Mouse (Mus musculus): Measurements from ENCODE around the gene Csmd2.

Csmd2 gene

DNA sequence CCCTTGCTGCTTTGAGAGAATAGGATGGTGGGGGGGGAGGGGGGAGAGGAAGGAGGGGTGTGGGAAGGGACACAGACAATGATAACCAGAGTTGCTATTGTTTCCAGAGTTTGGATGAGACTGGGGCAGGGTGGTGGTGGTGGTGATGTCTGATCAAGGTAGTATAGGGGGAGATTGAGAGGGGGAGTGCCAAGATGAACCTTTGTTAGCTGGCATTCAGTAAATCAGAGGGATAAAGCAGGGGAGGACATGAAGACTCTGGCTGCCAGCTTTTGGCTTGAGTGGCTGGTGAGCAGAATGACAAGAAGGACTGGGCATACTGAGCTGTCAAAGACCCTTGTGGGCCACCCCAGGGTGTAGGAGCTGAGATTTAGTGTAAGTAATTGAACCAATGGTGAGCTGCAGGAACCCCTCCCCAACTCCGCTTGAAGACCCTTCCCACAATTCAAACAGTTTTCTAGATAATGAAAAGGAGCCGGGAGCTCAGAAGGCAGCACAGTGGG, 254.2 kb downstream of the Csmd2 start:
- no peak for DNase-seq (ENCODE audit: extremely low spot score)

DNA sequence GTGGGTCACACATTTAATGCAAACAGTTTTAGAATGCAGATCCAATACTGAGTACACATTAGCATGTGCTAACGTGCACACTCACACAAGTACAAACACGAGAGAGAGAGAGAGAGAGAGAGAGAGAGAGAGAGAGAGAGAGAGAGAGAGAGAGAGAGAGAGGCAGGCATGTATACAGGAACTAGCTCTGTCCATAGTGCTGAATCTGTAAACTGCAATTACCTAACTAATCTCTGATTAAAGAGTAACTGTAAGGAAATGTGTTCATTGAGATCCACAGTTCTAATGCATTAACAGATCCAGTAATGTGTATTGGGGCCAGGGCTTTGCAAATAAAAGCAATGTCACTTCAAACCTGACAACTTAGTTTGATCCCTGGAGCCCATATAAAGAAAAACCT, 257.5 kb downstream of the Csmd2 start:
- DNase-seq (ENCODE audit: extremely low spot score): no peak

DNA sequence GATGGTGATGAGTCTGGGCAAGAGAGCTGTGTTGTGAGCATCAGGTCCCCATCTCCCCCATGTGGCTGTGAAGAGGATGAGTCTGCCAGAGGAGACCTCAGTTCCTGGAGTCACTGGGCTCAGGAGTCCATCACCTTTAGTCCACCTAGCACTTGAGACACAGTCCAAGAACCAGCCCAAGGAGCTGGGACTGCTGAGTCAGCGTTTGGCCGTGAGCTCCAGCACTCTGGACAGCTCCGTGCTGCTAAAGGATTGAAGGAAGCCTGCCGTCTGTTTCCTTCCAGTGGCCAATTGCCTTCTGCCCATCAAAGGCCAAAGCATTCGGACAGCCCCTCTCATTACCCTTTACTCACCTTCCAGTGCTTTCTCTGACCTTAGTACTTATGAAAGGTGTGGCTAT, 261.0 kb downstream of the Csmd2 start:
- peak; percentile 51 for DNase-seq (ENCODE audit: extremely low spot score)

DNA sequence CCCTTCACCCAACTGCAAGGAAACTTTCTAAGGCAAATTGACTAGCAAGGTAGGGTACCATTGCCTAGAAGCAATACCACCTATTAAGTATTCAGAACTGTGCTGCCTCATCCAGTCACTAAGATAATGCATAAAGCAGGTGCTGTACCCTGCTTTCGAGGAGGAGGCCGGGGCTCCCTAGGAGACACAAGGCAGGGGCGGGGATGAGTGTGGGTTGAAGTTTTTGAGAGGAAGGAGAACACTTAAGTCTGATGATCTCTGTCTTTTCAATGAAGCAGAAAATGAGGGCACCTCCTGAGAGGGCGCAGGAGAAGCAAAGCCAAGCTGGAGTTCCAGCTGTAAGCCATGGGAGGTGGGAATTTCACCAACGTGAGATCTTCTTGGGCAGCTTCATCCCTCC, 271.6 kb downstream of the Csmd2 start:
- DNase-seq (ENCODE audit: extremely low spot score): no peak

DNA sequence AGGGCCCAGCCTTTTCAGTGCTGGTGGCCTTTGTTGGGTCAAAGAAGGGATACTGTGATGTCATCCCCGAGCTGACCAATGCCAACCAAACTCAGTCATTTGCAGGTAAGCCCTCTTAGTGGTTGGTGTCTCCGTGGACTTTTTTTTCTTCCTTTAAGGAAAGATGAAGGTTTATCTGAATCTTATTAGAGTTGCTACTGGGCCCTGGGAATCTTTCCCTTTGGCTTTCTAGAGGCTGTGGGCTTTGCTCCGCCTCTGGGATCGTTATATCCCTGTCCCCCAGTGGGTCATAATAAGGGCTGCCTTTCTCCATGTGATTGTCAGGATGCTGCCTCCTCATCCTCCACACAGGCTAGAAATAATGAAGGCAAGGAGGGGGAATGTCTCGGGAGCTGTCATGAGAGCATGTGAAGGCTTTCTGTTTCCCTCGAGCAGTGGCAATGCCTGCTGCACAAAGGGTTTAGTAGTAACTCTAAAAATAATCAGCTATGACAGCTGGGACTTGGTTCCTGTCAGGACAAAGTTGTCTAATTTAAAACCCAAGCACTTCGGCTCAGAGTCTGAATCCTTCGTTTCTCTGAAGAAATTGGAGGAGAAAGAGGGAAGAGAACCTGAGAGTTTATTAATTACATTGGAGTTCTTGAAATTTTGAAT, 273.4 kb downstream of the Csmd2 start, which contains the start of gene Hmgb4:
TSS of gene Hmgb4 (minus strand) at position 51 of the 654 bp plus-strand sequence.
- DNase-seq (ENCODE audit: extremely low spot score): no peak

DNA sequence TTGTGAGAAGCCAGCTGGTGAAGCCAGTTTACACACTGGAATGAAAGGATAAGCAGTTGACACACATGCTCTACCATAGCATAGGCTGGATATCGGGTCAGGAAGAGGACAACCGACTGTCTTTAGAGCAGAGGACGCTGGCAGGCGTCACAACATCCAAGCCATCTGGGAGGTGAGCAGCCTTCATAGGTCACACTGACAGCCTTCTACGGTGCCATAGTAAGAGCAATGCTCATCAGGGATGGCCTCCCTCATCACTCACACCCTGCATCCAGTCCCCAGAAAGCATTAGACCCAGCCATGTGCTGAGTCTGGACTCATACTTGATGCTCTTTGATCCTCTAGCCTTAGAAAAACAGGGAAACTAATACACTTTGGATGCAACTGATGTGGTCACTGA, 276.8 kb downstream of the Csmd2 start:
- no peak for DNase-seq (ENCODE audit: extremely low spot score)

DNA sequence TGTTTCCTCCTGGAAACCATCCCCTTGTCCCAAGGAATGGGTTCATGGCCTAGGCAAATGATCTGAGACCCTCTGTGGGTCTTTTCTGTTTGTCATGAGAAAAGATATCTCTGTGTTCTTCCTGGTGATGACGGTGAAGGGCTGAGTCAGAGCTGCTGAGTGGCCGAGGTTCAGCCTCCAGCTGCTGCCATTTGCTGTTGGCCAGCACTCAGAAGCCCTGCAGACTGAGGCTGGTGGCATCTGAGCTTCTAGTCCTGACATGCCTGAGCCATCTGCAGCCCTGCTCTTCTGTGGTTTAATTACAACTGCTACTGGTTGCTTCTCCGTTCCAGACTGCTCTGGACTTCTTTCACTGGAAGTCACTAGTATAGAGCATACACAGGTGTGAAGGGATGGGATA, 277.7 kb downstream of the Csmd2 start:
- no peak for DNase-seq (ENCODE audit: extremely low spot score)

DNA sequence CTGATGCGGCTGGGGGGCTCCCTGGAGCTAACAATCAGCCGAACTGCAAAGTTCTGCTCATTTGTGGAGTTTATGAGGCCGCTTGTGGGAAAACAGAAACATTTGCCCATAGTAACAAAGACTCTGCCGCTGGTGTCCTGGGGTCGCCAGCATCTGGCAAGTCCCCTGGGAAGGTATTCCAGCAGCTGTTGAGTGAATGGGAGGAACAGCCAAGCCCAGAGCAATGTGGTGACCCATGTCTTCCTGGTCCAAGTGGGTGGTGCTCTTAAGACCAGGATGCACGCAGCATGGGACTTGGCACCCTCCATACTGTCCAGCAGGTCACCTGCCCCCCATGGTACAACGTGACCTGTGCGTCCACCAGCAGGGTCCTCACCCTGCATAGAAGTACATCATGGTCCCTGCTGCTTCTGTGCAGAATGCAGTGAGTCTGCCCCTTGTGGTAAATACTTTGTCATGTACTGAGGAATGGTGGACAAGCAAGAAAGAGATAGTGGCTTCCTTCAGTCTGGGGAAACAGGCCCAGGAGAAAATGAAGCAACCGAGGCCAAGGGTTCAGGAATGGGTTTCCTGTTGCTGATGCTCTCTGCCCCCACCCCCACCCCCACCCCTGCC, 281.7 kb downstream of the Csmd2 start:
- DNase-seq (ENCODE audit: extremely low spot score): no peak

DNA sequence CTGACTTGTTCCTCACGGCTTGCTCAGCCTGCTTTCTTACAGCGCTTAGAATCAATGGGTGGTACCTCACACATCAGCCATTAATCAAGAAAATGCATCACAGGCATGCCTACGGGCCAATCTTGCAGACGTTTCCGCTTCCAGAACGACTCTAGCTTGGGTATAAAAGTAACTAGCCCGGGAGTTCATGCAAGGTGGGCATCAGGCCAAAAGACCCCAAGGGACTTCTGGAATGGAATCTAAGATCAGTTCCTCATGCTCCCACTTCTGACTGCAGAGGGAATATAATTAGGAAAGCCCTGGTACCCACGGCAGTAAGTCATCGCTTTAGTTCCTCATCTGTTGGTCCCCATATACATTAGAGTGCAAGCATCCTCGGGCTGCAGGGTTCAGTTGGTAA, 282.5 kb downstream of the Csmd2 start:
- DNase-seq (ENCODE audit: extremely low spot score): no peak

DNA sequence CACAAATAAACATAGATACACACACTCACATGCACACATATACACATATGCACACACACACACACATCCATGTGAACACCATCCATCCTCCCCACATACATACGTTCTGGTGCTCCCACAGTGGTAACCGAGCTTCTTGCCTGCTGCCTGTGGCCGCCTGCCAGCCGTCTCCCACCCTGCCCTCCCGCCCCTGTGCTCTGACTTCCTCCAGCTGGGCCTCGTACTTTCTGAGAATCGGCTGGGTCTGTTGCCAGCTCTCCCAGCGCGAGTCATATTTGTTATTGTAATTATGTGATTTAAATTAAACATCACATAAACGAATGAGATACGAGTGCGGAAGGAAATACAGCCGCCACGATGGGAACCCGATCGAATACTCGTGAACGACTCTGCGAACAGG, 283.3 kb downstream of the Csmd2 start:
- no peak for DNase-seq (ENCODE audit: extremely low spot score)

DNA sequence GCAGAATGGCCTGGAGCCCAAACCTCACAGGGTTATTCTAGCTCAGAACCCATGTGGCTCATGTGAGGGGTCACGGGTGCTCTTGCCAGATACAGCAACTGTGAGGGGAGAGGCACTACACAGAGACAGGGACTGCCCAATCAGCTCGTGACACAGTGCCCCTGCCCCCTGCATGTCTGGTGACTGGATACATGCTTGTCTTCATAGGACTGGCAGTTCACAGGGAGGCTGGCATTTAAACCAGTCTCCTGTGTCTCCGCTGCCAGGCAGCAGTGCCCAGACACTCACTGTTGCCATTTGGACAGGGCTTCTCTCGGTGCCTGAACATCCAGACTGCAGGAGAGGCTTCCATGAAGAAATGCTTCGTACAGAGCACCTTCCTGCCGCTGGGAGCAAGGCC, 284.8 kb downstream of the Csmd2 start:
- DNase-seq (ENCODE audit: extremely low spot score): no peak

DNA sequence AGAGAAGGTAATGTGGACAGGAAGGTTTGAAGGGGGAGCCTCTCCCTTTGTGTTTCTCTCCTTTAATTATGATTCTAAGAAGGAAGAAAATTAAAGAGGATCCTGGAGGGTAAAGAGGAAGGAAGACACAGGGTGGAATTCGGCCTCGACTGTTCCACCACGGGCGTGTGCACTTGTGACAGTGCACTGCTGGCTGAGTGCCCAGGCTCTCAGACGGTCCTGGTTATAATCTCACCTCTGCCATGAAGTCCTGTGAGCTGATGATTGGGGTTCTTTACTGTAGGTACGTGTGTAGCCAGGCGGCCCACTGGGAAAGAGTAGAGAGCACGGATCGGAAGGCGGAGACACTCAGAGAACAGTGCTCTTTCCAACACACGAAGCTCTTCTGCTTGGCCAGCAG, 285.5 kb downstream of the Csmd2 start:
- DNase-seq (ENCODE audit: extremely low spot score): no peak

DNA sequence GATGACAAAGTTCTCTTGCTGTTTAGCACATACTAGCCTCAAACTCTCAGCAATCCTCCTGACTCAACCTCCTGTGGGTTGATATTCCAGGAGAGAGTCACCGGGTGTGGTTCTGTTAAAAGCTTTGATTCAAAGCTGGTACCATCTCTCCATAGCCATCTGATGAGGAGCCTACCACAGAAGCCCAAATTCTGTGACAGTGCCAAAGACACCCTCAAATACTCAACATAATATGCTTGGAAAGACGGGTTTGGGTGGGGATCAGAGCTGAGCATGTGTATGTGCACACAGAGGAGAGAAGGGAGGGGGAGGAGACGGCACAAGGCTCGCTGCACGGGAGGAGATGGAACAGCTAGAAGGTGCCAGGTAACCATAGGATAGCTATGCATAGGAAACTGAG, 287.5 kb downstream of the Csmd2 start:
- no peak for DNase-seq (ENCODE audit: extremely low spot score)

DNA sequence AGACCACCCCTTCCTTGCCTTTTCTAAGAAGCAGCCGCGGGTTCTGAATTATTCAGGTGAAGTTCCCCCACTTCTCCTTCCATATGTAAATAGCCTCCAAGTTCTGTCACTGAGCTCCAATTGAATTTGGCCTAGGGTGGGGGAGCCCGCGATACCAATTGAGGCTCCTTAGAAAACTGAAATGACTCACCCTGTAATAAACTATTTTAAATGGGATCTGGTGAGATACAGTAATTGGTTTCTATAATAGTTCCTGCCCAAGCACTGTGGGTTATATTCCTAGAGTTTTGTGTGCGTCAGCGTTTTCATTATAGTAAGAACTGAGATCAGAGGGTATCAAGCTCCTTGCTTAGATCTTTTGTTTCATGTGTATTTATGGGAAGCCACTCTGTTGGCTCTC, 287.9 kb downstream of the Csmd2 start:
- DNase-seq (ENCODE audit: extremely low spot score): no peak

DNA sequence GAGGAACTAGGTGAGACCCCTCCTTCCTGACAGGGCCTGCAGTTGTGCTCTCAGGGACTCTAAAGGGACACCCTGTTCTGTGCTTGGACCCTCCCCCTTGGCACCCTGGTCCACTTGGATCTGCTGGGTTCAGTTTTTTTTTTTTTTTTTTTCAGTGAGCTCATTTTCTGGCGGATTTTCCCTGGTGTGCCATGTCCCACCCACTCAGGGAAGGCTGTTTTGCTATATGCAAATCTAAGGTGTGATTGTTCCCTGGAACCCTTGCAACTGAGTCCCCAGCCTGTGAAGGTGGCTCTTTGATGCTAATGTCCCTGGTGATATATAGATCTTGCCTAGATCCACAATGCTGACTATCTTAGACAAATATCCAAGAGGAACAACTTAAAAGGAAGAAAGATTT, 297.4 kb downstream of the Csmd2 start:
- DNase-seq (ENCODE audit: extremely low spot score): no peak

DNA sequence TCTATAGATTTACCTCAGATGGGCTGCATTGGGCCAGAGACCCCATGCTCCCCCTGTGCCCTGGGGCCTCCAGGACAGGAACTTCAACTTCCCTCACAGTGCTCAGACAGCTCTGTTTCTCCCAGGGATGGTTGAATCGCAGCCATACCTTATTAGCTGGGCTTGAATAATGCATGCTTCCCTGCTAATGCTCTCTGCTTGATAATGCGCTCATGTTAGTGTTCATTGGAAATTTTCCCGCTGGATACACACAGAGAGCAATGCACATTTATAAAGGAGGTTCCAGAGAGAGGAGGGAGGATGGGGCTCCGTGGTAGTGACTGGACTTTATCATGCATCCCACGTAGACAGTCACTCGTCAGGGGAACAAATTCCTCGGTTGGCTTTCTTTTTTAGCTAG, 300.4 kb downstream of the Csmd2 start:
- DNase-seq (ENCODE audit: extremely low spot score): no peak

DNA sequence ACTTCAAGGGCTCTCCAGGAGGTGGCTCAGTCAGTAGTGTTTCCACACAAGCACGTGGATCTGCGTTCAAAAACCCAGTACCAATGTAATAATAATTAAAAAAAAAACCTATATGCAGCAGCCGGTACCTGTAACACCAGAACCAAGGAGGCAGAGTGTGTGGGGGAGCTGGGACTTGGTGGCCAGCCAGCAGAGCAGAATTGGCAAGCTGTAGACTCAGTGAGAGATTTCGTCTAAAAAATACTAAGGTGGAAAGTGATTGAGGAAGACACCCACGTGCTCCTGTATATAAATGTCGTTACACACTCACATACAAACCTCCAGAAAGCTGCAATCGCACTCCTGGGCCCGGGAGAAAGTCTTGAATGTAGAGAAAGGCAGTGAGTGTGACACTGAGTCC, 316.4 kb downstream of the Csmd2 start:
- no peak for DNase-seq (ENCODE audit: extremely low spot score)

DNA sequence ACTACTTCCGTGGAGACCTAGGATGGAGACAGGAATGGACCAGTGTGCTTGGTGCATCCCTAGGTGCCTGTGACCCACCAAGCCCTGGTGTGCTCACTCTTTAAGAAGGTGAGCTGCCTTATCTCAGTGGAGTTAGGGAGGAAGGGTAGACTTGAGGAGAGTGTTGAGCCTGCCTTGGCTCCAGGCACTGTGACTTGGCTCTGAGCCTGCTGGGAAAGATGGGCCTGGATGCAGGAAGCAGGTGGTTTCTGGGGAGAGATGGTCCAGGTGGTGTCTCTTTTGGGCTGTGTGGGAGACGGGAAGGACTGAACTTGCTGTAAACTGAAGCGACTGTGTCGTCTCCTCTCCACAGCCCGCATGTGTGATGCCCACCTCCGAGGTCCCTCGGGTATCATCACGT, 318.4 kb downstream of the Csmd2 start:
- DNase-seq (ENCODE audit: extremely low spot score): no peak

DNA sequence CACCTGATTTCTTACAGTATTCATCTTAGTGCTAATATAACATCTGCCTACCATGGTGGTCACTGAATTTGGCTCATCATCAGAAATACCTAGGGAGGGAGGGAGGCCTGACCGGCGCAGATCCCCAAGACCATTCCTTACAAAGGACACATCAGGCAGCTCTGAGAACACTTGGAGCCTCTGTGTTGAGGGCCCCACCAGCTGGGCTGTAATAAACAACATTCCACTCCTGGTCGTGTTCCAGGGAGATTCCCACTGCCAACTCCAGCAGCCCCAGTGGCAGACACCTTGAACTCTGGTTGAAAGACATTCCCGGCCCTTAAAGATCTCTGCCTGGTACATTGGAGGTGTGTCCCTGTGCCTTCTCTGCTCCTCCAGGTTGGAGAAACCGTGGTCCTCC, 327.7 kb downstream of the Csmd2 start:
- DNase-seq (ENCODE audit: extremely low spot score): no peak

DNA sequence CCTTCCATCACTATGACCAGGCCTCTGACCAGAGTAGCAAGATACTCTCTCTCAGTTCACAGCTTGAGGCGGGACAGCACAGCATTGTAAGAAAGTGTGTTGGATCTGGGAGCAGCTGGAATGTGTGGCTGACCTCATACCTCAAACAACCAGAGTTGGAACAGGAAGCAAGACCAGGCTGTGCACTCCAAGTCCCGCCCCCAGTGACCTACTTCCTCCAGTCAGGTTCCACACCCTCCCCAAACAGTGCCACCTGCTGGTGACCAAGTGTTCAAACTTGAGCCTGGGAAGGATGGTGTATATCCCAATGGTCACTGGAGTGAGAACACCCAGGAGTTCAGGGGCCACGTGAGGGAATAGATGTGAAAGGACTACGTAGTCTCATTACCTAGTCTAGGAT, 330.3 kb downstream of the Csmd2 start:
- no peak for DNase-seq (ENCODE audit: extremely low spot score)

DNA sequence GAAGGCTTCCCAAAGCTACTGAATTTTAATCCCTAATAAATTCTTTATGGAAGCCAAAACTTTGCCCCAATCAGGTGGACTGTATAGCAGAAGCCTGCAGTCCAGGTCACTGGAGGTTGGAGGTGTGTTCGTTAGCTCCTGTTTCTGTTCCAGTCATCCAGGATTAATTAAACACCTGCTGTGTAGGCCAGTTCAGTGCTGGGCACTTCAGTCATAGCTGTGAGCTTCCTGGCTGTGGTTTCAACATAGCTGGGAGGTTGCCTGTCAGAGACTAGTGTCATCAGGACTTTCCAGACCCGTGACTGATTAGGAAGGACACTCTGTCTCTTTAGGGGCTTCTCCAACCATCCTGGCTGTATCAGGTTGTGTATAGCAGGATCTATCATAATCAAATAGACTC, 337.9 kb downstream of the Csmd2 start:
- no peak for DNase-seq (ENCODE audit: extremely low spot score)

DNA sequence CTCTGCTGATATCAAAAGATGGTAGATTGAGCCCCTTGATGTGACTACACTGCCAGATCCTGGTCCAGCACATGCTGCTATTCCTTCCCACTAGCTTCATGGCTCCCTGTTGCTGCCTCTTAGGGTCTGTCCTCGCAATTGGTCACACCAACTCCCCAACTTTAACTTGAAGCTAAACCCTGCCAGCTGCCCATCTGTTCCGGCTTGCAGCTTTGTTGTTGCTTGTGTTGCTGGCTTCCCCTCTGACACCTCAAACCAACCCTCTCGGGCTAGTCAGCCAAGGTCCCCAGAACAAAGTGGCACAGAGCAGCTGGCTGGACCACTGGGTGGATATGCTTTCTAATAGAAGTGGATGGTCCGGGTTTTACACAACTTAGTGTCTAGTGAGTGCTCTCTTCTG, 339.1 kb downstream of the Csmd2 start:
- no peak for DNase-seq (ENCODE audit: extremely low spot score)

DNA sequence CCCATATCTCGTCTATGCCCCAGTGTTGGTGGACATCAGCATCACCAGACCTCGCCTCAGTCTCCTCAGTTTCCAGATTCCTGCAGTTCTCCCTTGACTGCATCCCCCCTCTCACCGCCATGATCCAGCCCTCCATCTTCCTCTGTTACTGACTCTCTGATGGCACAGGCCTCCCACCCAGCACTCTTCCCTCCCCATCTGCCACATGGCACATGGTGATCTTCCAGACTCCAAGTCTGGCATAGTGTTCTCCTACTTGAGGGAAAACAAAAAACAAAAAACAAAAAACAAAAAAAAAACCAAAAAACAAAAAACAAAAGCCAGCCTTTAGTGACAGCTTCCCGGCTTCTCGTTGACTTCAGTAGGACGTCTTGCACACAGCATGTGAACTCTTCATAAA, 339.8 kb downstream of the Csmd2 start:
- no peak for DNase-seq (ENCODE audit: extremely low spot score)

DNA sequence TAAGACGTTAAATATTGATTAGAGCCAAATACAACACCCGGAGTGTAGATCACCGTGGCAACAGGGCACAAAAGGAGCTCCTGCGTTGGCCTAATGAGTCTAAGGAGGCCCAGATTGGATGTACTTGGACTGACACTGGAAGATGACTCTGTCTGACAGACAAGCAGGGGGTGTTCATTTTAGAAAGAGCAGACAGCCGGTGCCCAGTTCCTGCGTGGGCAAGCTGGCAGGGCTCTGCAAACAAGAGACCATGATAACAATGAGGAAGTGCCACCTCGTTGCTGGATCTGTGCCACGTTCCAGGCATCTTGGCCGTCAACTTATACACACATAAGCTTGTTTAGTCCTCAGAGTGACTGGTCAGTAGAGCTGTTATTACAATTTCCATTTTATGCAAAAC, 342.9 kb downstream of the Csmd2 start:
- DNase-seq (ENCODE audit: extremely low spot score): no peak
